Mouse (Mus musculus) heart, adult 2 months (tissue): Measurements from ENCODE around the gene Entpd5.

Source experiments
- CTCF ChIP-seq: fragments of 200-600 bp; IDR thresholded peaks from 2 replicates; pipeline ENCODE4 v1.8.1; 2022; ENCODE audit warnings: antibody characterized with exemption, mild to moderate bottlenecking, moderate library complexity
- EP300 ChIP-seq: fragments of 200-500 bp; IDR thresholded peaks from 2 replicates; pipeline ENCODE4 v1.6.1; 2011; ENCODE audit warnings: low read depth, low read length, control low read depth; ENCODE audit not compliant: insufficient read depth
- POLR2A ChIP-seq: fragments of 200-500 bp; IDR thresholded peaks from 2 replicates; pipeline ENCODE4 v1.6.1; 2011; ENCODE audit warnings: mild to moderate bottlenecking, low read depth, low read length, control low read depth; ENCODE audit not compliant: insufficient read depth

DNA sequence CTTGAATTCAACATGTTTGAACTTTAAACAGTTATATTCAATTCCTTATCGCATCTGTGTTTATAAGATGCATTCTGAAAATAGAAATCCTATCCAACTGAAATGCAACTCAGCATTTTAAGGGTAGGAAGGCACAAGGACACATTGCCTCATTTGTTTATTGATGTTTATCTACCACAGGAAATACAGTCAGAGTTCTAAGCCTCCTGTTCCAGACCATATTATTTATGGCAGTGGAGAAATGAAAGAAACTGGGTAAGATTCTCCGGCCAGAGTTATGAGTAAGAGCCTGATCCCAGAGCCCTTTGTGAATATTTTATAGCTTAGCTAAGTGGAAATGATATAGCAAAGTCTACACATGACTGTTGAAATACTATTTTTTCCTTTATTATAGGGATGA is 21.0 kb upstream of the Entpd5 start:
- TF ChIP-seq CTCF (no peak), POLR2A (no peak), EP300 (no peak)
